Mouse (Mus musculus) heart, adult 8-10 months (tissue): ENCODE measurements at regions not wholly inside any gene's neighbourhood (a gene's known extent, or its start where the extent isn't known, plus 50 kb on each side); places are given as distances from the start of the nearest gene placed in this dataset.
A peak's percentile ranks its signal among the peaks of the same experiment; 100 is the strongest.

Experiments
- DNase-seq: peaks from one replicate; pipeline ENCODE4 v3.0.0; 2022; ENCODE audit warnings: low spot score

- DNase-seq, result no peak
Observed at GRCm38 (mm10) chr15:63377258-63377657, 467.7 kb downstream of the Gsdmc2 start.

DNA sequence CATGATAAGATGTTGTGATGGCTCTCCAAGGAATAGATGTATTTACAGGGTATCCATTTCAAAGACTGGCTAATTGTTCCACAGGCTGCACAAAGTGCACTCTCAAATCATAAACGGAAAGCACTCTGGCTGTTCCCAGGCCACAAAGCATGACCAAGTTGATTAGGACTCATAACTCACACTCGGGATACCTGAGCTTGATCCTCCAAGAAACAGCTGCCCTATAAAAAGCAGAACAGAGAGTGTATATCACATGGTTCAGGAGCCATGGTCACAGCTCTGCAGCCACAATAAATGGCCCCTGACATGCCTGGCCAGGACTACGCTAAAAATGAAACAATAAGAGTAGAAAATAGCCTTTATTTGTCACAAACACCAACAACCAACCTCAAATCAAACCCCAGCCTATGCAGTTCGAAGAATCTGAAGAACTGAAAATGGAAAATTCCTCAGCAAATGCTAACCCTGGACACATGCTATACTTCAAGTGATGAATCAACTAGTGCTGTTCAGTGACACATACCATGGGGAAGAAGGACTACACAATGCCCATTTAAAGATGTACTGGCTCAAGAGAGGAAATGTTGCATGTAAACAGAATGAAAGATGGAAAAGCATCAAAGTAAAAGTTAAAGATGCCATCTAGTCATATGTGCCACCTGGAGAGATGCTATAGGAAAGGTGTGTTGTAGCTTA is 473.5 kb downstream of the Gsdmc2 start:
- no peak for DNase-seq

GRCm38 (mm10) chr15:63364473-63364872 is 480.5 kb downstream of the Gsdmc2 start:
- peak; percentile 82 for DNase-seq

DNA sequence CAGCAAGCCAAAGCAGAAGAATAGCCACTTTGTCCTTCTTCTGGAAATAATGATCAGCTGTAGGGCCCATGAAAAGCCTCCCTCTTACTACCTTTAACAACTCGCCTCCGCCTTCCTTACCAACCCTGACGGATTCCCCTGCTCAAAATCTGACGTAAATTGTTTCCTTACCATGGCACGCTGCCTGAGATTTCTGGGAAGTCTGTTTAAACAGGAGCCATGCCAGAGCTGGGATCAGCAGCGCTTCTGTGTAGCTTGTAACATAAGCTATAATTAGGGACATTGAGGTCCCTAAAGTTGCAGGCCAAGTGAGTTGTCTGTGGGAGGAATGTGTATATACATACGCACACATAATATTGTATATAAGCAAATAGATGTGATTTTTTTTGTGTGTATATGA is 484.6 kb downstream of the Gsdmc2 start:
- DNase-seq, result peak; percentile 72

DNA sequence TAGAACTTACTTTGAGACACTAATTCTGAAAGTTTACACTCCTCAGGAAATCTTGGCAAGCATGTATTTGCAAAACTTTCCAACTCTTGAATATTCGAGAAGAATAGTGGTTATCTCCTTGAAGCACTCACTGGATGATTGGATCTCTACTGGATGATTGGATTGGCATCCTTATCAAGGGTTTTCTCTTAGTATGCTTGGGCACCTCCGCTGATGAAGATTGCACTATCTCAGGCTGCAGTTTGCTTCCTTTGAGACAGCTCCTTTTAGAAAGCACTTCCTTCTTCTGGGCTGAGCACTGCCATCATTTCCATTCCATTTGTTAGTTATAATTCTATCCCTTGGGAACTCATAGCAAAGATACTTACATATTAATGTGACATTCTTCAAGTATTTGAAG is 503.2 kb downstream of the Gsdmc2 start:
- no peak for DNase-seq

GRCm38 (mm10) chr15:63340322-63341060 is 504.5 kb downstream of the Gsdmc2 start:
- DNase-seq, result peak; percentile 78

DNA sequence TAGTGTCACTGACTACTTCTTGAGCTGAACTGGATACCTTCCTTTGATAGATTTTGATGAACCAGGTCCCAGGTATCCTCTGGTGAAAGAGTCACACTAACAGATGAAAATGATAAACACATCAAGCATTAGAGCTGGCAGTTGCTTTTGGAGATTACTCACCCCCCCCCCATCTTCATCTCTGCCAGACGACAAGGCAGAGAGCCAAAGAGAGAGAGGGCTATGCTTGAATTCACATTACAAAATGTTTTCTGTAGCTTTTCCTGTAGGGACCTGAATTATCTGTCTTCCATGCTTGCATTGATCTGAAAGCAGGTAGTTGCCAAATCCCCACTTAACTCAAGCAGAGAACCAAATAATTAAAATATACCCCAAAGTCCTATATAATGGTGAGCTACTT is 525.3 kb downstream of the Gsdmc2 start:
- no peak for DNase-seq

- DNase-seq, result no peak
Observed at GRCm38 (mm10) chr15:63310426-63310825, 534.6 kb downstream of the Gsdmc2 start.

- no peak for DNase-seq
Observed at GRCm38 (mm10) chr15:63299311-63299710, 545.7 kb downstream of the Gsdmc2 start.

DNA sequence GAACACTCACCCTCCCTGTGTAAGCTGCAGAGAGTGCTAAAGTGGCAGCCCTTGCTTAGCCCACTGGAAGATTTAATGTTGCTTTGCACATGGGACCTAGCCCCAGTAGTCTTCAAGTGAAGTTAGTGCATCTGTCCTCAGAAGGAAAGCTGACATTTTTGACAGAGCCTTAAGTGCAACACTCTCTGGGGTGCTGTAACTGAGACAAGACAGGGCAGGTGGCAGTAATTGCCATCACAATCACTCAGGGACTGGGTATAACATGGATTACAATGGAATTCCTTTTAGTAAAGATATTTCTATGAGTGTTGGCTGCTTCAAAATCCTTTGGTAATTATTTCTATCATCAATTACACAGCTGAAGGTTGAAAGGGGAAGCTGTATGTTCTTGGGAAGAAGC is 556.4 kb downstream of the Gsdmc2 start:
- no peak for DNase-seq

DNA sequence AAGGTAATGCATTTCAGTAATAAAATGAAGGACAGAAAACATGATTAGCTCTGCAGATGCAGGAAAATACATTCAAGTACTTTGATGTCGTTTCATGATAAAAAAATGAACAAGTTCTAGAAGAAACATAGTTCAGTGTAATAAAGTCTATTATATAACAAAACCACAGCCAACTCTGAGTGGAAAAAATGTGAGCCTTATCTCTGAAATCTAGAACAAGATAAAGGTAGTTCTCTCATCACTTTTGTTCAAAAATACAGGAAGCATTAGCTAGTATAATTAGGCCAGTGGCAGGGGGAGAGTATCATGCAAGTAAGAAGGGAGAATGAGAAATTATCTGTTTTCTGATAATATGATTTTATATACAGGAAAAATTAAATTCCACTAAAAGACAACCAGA is 559.0 kb downstream of the Gsdmc2 start:
- DNase-seq, result no peak

DNA sequence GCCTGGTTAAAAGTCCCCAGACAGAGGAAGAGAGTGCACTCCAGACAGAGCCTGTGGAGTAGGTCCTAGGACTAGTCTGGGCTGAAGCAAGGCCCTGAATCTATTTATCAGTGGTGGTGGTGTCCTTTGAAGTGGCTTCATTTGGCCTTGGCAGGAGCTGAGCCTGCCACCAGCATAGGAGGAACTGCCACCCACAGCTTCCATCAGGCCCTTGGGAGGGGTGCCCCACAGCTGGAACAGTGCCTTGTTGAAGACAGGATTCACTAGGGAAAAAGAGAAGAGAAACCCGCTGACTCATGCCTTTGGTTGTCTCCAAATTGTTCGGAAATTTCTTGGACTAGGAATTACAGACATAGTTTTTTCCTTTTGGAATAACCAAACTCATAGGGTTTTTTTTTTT is 574.6 kb downstream of the Gsdmc2 start:
- peak; percentile 41 for DNase-seq

- no peak for DNase-seq
Observed at GRCm38 (mm10) chr15:63265845-63266244, 579.1 kb downstream of the Gsdmc2 start.

GRCm38 (mm10) chr15:63255736-63256135 is 589.2 kb downstream of the Gsdmc2 start:
- no peak for DNase-seq

GRCm38 (mm10) chr15:63252781-63253340 is 592.1 kb downstream of the Gsdmc2 start:
- DNase-seq, result no peak

DNA sequence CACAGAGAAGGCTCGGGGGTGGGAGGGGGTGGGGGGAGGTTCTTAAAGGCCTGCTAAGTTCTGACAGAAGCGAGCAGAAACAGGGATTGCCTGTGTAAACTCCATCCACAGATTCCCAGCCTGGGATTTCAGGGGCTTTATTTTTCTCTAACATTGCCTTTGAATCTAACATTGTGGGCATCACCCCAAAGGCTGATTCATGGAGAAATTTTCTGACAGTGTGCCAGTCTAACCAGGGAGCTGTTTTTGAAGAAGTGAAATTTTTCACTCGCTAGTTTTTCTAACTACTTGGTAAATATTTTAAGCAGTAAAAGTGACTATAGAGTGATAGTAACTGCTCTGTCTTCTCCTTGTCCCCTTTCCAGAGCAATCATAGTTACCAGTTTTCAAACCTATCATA is 606.4 kb downstream of the Gsdmc2 start:
- DNase-seq, result no peak

- DNase-seq, result no peak
Observed at GRCm38 (mm10) chr15:63218393-63219060, 626.5 kb downstream of the Gsdmc2 start.

DNA sequence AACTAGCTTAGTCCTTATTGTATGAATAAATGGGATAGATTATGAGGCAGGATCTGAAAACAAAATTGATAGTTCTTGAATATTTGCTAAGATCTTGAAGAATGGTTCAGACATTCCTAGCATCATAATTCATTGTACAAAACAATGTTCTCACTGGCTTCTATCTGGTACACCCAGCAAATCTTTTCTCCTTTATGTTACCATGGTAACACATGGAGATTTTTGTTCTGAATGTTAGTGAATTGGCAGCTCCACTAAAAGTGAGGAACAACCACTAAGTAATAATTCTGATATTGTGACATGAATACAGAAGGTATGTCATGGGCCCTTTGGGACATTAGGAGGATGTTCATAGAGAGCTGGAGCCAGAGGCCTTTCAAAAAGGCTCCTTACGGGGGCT is 639.8 kb downstream of the Gsdmc2 start:
- DNase-seq, result no peak

DNA sequence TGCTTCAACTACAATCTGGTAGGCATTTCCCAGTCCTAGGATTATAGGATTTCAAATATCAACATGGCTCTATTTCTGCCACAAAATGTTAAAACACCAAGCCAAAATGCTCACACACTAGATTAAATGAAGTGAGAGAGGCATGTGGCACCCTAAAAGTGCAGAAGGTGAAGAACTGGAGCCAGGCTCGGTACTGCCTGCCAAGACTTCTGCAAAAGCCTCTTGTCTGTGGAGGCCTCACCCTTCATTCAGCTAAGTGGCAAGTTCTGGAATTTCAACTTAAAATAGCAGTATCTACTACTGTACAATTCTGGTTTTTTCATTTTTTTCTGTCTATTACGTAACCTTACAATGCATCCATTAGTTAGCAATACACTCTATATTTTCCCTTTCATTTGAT is 649.9 kb downstream of the Gsdmc2 start:
- no peak for DNase-seq

DNA sequence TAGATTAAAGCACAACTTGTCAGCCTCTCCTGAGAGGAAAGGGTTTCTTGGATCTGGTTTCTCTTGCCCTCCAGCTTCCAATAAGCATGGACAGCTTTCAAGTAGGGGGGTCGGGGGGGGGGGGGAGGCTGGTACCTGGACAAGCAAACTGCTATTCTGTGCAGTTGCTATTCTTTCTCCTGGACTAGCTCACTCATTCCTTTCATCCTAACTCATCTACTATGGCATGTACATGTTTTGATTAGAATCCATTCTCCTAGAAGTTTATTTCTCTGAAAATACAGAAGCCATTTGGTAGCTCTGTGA is 650.5 kb downstream of the Gsdmc2 start:
- DNase-seq, result no peak

DNA sequence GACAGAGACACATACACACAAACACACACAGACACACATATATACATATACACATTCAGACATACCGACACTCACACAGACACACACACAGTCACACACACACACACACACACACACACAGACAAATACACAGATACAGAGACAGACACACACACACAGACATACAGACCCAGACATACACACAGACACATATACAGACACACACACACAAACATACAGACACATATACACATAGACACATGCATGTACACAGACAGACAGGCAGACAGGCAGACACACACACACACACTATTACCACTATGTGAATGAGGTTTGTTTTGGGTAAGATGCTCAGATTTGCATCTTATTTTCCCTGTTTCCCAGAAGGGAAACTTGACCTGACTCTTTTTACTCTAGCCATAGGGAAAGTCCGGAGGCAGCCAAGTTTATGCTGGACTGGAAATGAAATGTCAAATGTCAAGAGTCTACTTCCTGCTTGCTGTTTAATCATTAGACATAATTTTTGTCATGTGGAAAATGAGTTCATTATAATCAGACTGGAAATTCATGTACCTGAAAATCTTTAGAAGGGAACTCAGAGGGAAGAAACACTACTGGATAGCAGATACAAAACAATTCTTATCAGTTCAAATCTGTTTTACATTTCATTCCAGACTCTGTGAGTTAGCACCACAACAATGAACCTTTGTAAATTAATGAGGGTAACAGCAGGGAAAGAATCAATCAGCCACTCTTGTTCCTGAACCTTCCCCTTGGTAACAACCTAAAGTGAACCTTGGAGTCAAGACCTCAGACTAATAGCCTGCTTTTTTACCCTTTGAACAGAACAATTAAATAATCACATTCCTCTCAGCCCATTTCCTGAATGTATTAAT is 651.1 kb downstream of the Gsdmc2 start:
- peak; percentile 10 for DNase-seq

- DNase-seq, result no peak
Observed at GRCm38 (mm10) chr15:63191731-63192130, 653.2 kb downstream of the Gsdmc2 start.
